ENCODE assay signal across 8 mouse cellular contexts in genomic region chr11:50768995-50769749, GRCm38 (mm10). TPM values are rescaled to one million over a fixed set of nuclear protein-coding genes. Genes with fewer than 3 reads are reported as not detected.
DNase-seq lines count a peak whose midpoint lies in the region; ATAC-seq lines count a peak whose summit lies in the region.

No protein-coding gene starts in this region.

- 12% methylated on average over 14 of the region's 14 CpGs for WGBS in hindbrain, embryonic 13.5 days

- H3K27ac ChIP-seq in hindbrain, embryonic 13.5 days = 0 out of 2 replicates have a peak overlapping the region, but pooled peaks have one; percentile 49

- H3K9ac ChIP-seq in hindbrain, embryonic 13.5 days = no peak overlapping the region

- no peaks in the 10 kb centered on the region for H3K9me3 ChIP-seq in hindbrain, embryonic 13.5 days

- peaks cover 6% of the 10 kb centered on the region; the same call in 1 of the 2 replicates for H3K4me1 ChIP-seq in hindbrain, embryonic 13.5 days (replicated peaks)

- DNase-seq in Muller cell, postnatal 12 days (ENCODE audit: inconsistent ontology term) = peak; percentile 68
- peak; percentile 91 for DNase-seq in cerebellum, adult 9-10 months
- peak; percentile 74 to 91 for DNase-seq in frontal cortex, postnatal 14 days (ENCODE audit: low spot score in 2 of 2)
- DNase-seq in layer of hippocampus, postnatal 25 days (ENCODE audit: extremely low spot score in 1 of 2, low spot score in 1 of 2) = peak; percentile 90 to 97
- DNase-seq in lung, postnatal 14 days = peak; percentile 92
- peak; percentile 53 for DNase-seq in retina, adult 2 months (ENCODE audit: low read depth, low spot score)
- peak; percentile 75 for DNase-seq in thymus, postnatal 25 days

- H3K27me3 ChIP-seq in hindbrain, embryonic 13.5 days = 0 out of 2 replicates have a peak, but pooled peaks cover 3% of the 10 kb centered on the region

- peak overlapping the region; percentile 28 for H3K4me3 ChIP-seq in hindbrain, embryonic 13.5 days

- peak overlapping the region; percentile 54 for H3K4me2 ChIP-seq in hindbrain, embryonic 13.5 days

- ATAC-seq in hindbrain, embryonic 13.5 days (ENCODE audit: low FRiP score) = peak; percentile 92

- no peaks in the 10 kb centered on the region for H3K36me3 ChIP-seq in hindbrain, embryonic 13.5 days

RNA-seq across cellular contexts. Expression of gene Zfp354c, which starts 58.4 kb away (rescaled TPM):
- polyA plus RNA-seq in hindbrain, embryonic 13.5 days (2015; fragmentation: Nextera tagmentation; extraction: Ambion mirVana) = 53.1 and 55.6 TPM in 2 replicates
- total RNA-seq in layer of hippocampus, postnatal 25 days (2021) = 10 to 100 TPM; 48.0 to 48.2 TPM

Comparison
In these comparisons a context has a peak if more than half of its experiments do, and no peak if none do; other contexts are left out.
1. Peak in every context shown above with its lines: DNase-seq, ATAC-seq, H3K4me3 ChIP-seq and H3K27ac ChIP-seq.